Mouse (Mus musculus): ENCODE results near the gene Slc43a2.

DNA sequence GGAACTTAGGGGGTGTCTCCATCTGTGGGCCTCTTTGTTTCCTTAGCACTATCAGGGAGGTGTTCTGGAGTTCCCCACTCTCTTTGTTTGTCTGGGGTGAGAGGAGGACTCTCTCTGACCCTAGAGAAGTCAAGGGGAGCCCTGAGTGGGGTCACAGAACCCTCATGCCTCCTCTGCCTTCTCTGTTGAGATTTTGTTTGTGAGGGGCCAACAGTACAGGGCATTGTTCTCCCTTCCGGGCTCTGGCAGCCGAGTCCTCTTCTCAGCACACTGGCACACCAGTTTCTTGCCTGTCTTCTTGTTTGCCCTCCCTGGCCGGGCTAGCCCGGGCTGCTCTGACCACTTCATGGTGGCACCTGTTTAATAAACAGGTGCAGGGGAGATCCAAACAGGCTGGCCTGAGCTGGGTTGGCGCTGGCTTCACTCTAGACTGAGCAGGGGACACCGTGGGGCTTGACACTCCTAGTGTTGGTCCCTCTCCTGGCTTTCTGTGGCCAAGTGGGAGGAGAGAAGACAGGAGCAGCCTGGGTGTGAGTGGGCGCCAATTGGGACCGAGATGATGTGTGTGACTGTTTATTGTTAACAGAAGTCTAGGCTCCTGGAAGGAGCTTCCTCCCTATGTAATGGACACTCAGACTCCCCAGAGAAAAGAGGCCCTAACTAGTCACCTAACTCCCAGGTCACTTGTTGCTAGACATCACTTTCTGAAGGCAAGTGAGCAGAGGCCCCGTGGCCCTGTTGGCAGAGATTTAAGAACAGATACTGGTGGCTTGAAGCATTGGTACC, 6.9 kb downstream of the Slc43a2 start:
- TF ChIP-seq CTCF (IDR thresholded peaks at IDR 0.05; ENCODE audit: insufficient read depth, low read depth, low read length) (no peak), POLR2A (IDR thresholded peaks at IDR 0.05; ENCODE audit: insufficient read depth, low read depth, low read length) (no peak)

Measured in olfactory bulb, adult 2 months (tissue).